Mouse (Mus musculus): ENCODE results near the gene Snx12. TPM values are rescaled to one million over a fixed set of nuclear protein-coding genes. Genes with fewer than 3 reads are reported as not detected.
"Not testable (repeated sequence)": the region's sequence is repeated elsewhere in the genome, so short reads cannot be mapped to it uniquely, and the experiment has no call there.

Snx12 gene
- total RNA-seq, 4 experiments from 2014 or later = 28.5 to 35.0 (median 33.6) TPM

- DNase-seq (ENCODE audit: low spot score in 2 of 2) = no peak
These were observed 74.9 kb downstream of the Snx12 start for GRCm38 (mm10) chrX:101147506-101147905.

- no peak for DNase-seq (ENCODE audit: low spot score in 2 of 2)
These were observed 90.2 kb downstream of the Snx12 start for GRCm38 (mm10) chrX:101131992-101132791.

GRCm38 (mm10) chrX:101131001-101131400, 91.4 kb downstream of the Snx12 start:
- peak; percentile 36 to 49 for DNase-seq (ENCODE audit: low spot score in 2 of 2)

- DNase-seq (ENCODE audit: low spot score in 2 of 2) = no peak
These were observed 93.8 kb downstream of the Snx12 start for GRCm38 (mm10) chrX:101128559-101128958.

GRCm38 (mm10) chrX:101126977-101127376, 95.4 kb downstream of the Snx12 start:
- DNase-seq (ENCODE audit: low spot score in 2 of 2) = no peak

- no peak for DNase-seq (ENCODE audit: low spot score in 2 of 2)
These were observed 95.8 kb downstream of the Snx12 start for GRCm38 (mm10) chrX:101126474-101126955.

- no peak for DNase-seq (ENCODE audit: low spot score in 2 of 2)
These were observed 101.8 kb downstream of the Snx12 start for GRCm38 (mm10) chrX:101120546-101120945.

- DNase-seq (ENCODE audit: low spot score in 2 of 2) = no peak
These were observed 136.4 kb downstream of the Snx12 start, which contains the start of gene Slc7a3 for GRCm38 (mm10) chrX:101085920-101086319. Gene Slc7a3, minus strand, starts transcription at chrX:101086020.

GRCm38 (mm10) chrX:101085211-101085610, 137.2 kb downstream of the Snx12 start:
- DNase-seq (ENCODE audit: low spot score in 2 of 2) = not testable (repeated sequence)

GRCm38 (mm10) chrX:101084192-101084591, 138.2 kb downstream of the Snx12 start:
- DNase-seq (ENCODE audit: low spot score in 2 of 2) = no peak

GRCm38 (mm10) chrX:101065245-101065644, 157.1 kb downstream of the Snx12 start:
- DNase-seq (ENCODE audit: low spot score in 2 of 2) = no peak

GRCm38 (mm10) chrX:101063503-101063902, 158.9 kb downstream of the Snx12 start:
- DNase-seq (ENCODE audit: low spot score in 2 of 2) = no peak

- no peak for DNase-seq (ENCODE audit: low spot score in 2 of 2)
These were observed 162.8 kb downstream of the Snx12 start, which contains the start of gene Tex11 for GRCm38 (mm10) chrX:101059541-101059940. Gene Tex11, minus strand, starts transcription at chrX:101059667.

Other genes with a start within 250 kb of the Snx12 start
- gene Tex11, start 162.9 kb downstream of the Snx12 start, total RNA-seq (2022) = not detected
- not detected for gene Slc7a3, start 136.5 kb downstream of the Snx12 start, total RNA-seq (2022)
- 100 to 1,000 TPM; 131 to 157 (median 141) TPM for gene Foxo4, start 32.0 kb upstream of the Snx12 start, total RNA-seq (2022)
- not detected for gene Gm614, start 41.4 kb upstream of the Snx12 start, total RNA-seq (2022)
- 1 to 10 TPM in 2 of 4 experiments, under 1 TPM in 2; 0.87 to 1.4 (median 1.0) TPM for gene Il2rg, start 45.7 kb upstream of the Snx12 start, total RNA-seq (2022)
- not detected for gene Gm20489, start 46.5 kb upstream of the Snx12 start, total RNA-seq (2022)
- gene Med12, start 51.5 kb upstream of the Snx12 start, total RNA-seq (2022) = 10 to 100 TPM; 12.0 to 19.1 (median 14.3) TPM
- gene Nlgn3, start 76.6 kb upstream of the Snx12 start, total RNA-seq (2022) = under 1 TPM in 2 of 4 experiments, not detected in 2; 0.03 to 0.18 TPM
- gene Gjb1, start 153.8 kb upstream of the Snx12 start, total RNA-seq (2022) = under 1 TPM in 3 of 4 experiments, not detected in 1; 0.17 to 0.35 (median 0.18) TPM
- 10 to 100 TPM in 2 of 4 experiments, 1 to 10 TPM in 2; 7.7 to 15.5 (median 11.4) TPM for gene Zmym3, start 198.3 kb upstream of the Snx12 start, total RNA-seq (2022)
- gene Nono, start 206.8 kb upstream of the Snx12 start, total RNA-seq (2022) = 10 to 100 TPM; 30.2 to 40.7 (median 37.7) TPM
- 100 to 1,000 TPM; 107 to 143 (median 129) TPM for gene Itgb1bp2, start 226.5 kb upstream of the Snx12 start, total RNA-seq (2022)

All from gastrocnemius, adult 8-10 months (tissue).